Mouse (Mus musculus) cerebellum, adult 9-10 months (tissue): Measurements from ENCODE around the gene Lyar.

Experiments used
- DNase-seq: peaks from one replicate; pipeline ENCODE4 v3.0.0; 2022

The Lyar gene

DNA sequence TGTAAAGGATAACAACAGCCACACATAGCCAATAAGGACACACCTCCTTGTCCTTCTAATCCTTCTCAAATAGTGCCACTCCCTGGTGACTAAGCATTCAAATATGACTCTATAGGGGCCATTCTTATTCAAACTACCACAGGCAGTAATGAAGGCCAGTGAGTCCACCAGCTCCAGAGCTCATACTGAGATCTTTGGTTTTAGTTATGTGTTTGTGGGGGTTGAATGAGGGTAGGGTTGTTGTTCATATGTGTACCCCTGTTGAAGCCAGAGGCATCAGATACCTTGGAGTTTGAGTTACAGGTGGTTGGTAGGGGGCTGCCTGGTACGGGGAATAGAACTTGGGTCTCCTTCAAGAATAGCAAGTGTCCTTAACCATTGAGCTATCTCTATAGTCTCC is 36.3 kb downstream of the Lyar start:
- no peak for DNase-seq

DNA sequence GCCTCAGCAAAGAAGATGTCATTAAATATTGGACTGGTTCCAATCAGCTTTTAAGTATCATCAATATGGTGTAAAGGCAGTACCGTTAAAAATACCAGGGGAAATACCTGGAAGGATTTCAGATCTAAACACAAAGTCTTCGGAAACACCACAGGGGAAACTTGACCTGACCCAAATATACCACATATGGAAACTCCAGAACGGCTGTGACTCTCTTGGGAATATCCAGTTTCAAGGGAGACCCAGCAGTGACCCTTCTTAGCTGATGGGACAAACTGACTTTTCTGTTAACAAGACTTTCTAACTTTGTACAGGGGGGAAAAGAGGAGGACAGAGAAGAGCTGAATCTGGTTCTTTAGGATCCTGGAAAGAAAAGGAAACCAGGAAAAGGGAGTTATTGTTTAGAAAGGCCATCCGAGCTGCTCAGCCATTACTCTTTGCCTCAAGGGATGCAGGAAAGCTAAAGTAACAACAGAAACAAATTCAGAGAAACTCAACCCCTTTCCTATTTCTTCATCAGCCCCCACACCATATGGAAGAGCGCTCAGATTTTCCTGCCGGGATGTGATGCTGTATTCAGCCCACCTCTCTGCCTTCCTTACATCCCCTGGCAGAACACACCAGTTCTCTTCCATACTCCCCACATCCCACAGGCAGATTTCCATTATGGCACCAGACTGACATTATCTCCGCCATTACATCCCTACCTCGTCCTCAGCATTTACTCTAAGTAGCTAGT is 37.9 kb downstream of the Lyar start:
- DNase-seq: no peak

DNA sequence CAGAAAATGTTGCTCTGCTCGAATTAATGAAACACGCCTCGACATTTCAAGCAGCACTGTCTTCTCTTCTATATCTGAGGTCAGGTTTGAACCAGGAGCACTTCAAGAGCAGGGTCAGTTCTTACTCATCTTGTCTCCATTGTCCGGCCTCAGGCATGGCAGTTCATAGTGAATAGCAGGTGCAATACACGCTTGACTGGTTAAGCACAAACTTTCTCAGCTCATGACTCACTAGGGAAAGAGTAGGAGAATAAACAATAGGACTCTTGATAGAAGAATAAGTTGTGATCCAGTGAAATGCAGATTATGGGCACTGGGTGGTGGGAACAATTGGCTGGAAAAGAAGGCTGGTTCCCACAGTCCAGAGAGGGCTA is 38.5 kb downstream of the Lyar start:
- DNase-seq: no peak

DNA sequence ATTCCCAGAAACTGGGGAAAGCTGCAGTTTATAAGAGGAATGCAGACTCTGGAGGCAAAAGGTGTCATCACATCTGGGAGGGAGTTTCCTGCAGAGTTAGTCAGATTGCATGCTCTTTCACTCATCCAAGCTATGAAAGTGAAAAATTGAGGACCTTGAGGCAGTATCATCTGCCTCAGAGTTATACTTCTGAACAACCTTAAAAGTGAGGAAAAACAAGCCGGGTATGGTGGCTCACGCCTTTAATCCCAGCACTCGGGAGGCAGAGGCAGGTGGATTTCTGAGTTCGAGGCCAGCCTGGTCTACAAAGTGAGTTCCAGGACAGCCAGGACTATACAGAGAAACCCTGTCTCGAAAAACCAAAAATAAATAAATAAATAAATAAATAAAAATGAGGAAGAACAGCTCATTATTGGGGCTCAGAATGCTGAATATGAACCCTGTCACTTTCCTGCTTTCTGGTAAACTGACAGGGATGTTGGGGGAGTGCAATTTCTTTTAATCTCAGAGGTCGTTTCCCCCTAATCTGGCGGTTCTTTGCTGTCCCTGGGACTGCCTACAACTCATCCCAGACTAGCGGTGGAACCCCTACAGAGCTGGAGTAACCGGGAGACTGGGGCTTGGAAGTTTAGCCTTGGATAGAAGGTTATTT is 39.3 kb downstream of the Lyar start:
- no peak for DNase-seq

DNA sequence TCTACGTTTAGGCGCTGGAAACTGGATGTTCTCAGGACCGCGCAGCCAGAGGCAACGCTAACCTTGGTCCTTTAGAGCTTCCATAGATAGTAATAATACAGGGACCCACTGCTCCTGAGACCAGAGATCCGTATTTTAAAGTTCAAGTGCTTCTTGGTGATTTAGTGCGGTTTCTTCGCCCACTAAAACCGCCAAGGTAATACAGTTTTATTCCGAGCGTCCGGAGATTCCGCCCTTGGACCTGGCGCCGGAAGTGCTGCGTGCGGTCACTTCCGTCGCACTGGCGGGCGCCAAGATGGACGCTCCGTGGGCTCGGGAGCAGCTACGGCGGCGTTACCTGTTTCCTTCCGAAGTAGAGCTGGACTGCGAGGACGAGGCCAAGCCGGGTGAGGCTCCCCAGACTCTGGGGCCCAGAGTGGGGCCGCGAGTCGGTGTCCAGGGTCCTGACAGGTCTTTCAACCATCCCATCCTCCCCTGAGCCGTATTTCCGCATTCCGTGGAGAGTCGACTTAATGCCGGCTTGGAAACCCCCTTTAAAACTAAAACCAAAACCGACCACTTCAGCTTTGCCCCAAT is 39.9 kb downstream of the Lyar start, which contains the start of gene Tmem128:
TSS of gene Tmem128 (plus strand) at position 79 of the 576 bp plus-strand sequence.
- DNase-seq: peak; percentile 67

DNA sequence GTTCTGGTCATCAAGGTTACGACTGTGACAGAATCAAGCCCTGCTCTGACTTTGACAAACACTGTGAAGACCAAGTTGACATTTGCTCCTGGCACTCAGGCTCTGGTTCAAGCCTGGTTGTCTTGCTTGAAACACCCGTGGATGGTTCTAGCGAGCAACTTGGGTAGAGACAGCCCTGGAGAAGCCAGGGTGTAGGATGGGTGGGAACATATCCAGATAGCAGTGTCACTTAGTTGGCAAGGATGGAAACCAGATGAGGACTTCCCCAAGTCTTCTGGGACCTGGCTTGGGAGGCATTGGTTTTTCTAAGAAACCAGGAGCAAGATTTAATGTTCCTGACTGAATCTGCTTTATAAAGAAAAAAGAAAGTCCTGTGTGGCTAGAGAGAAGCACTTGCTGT is 50.7 kb downstream of the Lyar start:
- DNase-seq: no peak

DNA sequence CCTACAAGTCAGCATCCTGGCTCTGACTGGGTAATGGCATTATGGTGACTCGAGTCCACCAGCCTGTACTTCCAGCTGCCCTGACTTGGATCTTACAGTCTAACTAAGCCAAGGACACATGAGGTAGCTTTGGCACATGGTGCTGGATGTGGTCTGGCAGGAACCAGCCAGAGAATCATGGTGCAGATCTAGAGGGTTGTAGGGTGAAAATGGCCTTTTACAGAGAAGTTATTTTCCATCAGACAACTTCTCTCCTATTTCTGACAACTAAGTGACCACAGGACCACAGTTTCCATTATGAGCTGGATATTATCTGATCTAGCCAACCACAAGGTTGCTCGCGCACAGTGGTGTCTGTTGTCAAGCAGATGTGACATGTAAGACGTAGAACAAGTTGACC is 53.6 kb downstream of the Lyar start:
- DNase-seq: no peak

DNA sequence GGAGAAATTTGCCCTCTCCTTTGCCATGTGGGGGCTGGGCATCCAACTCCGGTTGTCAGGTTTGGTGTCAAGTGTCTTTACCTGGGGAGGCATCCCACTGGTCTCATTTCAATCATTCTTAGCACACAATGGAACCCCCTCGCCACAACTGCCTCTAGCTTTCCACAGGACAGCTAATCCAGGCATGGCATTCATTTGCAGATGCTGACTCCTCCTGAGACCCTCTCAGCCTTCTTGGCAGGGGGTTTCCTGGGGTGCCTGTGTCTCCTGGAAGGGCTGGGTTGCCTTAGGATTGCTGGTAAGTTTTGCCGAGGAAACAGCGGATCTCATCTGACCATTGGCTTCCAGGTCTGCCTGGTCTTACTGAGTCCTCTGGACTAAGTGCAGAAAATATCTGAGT is 55.5 kb downstream of the Lyar start, which contains the start of gene Otop1:
TSS of gene Otop1 (plus strand) at position 202 of the 400 bp plus-strand sequence.
- DNase-seq: no peak

DNA sequence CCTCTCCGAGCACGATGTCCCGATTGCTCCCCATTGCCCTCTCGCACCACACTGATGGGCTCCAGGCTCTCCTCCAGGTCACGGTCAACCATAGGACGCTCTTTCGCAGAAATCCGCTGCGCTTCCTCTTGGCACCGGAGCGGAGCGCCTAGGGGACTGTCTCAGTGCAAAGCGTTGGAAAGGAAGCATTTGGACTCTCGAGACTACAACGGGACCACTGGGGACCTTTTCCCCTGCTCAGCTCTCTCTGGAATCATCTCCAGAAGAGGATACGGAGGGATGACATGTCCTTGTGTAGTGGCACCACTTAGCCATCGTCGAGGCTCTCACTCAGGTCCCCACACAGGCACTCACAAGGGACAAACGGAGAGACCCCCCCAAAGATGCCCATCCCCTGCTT is 56.2 kb downstream of the Lyar start:
- DNase-seq: no peak

DNA sequence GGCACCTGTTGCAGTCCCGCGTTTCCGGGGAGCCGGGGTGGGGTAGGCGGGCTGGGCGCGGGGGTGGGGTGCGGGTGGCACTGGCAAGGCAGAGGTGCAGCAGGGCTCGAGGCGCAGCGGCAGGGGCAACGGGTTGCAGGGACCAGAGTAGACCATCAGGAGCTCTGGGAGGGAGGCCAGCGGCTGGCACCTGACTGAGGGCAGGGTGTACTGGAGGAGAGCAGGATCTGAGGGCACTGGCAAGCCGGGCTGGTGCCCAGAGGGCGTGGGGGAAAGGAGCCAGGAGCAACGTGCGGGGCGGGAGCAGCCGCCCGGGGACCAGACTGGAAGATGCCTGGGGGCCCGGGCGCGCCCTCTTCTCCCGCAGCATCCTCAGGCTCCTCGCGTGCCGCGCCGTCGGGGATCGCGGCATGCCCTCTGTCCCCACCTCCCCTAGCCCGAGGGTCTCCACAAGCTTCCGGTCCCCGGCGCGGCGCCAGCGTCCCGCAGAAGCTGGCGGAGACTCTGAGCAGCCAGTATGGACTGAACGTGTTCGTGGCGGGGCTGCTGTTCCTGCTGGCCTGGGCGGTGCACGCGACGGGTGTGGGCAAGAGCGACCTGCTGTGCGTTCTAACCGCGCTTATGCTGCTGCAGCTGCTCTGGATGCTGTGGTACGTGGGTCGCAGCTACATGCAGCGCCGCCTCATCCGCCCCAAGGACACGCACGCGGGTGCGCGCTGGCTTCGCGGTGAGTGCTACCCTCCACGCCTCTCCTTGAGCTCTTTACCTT is 57.0 kb downstream of the Lyar start:
- DNase-seq: no peak

DNA sequence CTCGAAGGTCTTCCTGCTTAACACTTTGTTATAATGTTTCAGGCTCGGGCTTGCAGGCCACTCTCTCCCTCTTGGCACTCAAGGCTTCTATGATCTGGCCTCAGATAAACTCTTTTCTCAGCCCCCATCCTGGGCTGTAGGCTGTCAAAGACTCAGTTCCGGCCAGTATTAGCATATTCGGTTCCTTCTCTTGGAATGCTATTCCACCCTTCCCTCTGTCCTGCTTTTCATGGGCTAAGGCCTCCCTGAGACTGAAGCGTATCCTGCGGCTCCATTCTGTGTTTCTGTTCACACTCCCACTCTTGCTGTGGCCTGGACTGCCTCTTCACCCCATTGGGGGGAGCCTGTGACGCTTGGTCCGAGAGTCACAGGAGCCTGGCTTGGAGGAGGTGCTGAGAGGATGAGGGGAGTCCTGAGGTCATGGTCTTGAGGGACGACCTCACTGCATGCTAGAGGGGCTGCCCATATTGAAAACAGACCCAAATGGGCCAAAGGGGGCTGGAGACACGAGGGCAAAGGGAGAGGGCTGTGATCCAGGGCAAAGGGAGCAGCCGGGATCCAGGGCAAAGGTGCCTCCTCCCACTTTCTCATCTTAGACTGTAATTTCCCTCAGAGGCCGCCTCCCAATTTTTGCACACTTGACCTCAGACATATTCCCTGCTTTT is 57.8 kb downstream of the Lyar start:
- no peak for DNase-seq

DNA sequence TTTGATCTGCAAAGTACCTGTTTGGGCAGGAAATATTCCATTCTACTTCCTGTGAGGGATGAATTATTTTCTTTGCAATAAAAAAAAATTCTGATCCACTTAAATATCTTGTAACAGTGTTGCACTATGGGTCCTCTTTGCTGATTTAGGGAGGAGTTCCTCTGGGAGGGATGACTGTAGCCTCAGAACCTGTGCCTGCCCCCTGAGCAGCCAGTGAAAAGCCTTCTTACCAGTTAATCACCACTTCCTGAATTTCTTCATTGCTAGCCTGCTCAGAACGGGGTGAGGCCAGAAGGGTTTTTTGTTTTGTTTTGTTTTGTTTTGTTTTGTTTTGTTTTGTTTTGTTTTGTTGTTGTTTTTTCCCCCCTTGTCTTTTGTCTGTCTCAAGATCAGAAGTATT is 59.8 kb downstream of the Lyar start:
- no peak for DNase-seq
